Mouse (Mus musculus) stomach, postnatal 0 days (tissue): ENCODE data around the gene Guf1. TPM values are rescaled to one million over a fixed set of nuclear protein-coding genes. Genes with fewer than 3 reads are reported as not detected.

Experiments
- ATAC-seq: fragments of 200-750 bp; cut with Nextera tagmentation; 2 replicates; pipeline ENCODE4 v1.8.0; 2017; ENCODE audit not compliant: low FRiP score, low TSS enrichment
- DNase-seq: peaks from one replicate; pipeline ENCODE4 v3.0.0-alpha.2; 2016; ENCODE audit warnings: low spot score
- H3K27ac ChIP-seq: fragments of 300-500 bp; sonication (generic); replicated peaks from 2 replicates; pipeline ENCODE4 v1.5.1; 2014; ENCODE audit warnings: mild to moderate bottlenecking, control low read depth
- H3K27me3 ChIP-seq: fragments of 300-500 bp; sonication (generic); 2 replicates; pipeline ENCODE4 v1.6.1; 2014; ENCODE audit warnings: low read length; ENCODE audit not compliant: control insufficient read depth, insufficient read depth
- H3K36me3 ChIP-seq: fragments of 300-500 bp; sonication (generic); 2 replicates; pipeline ENCODE4 v1.6.1; 2014; ENCODE audit warnings: low read length, mixed read lengths; ENCODE audit not compliant: control insufficient read depth, insufficient read depth
- H3K4me1 ChIP-seq: fragments of 300-500 bp; sonication (generic); replicated peaks from 2 replicates; pipeline ENCODE4 v1.6.1; 2014; ENCODE audit warnings: antibody characterized with exemption; ENCODE audit not compliant: control insufficient read depth, insufficient read depth
- H3K4me2 ChIP-seq: fragments of 300-500 bp; sonication (generic); replicated peaks from 2 replicates; pipeline ENCODE4 v1.6.1; 2014; ENCODE audit warnings: low read depth, mild to moderate bottlenecking, control low read depth, moderate library complexity
- H3K4me3 ChIP-seq: fragments of 300-500 bp; sonication (generic); 2 replicates; pipeline ENCODE4 v1.5.1; 2014; ENCODE audit warnings: low read depth, low read length, control low read depth
- H3K9ac ChIP-seq: fragments of 300-500 bp; sonication (generic); 2 replicates; pipeline ENCODE4 v1.6.1; 2014; ENCODE audit warnings: mild to moderate bottlenecking, low read length, control low read depth, mixed read lengths
- H3K9me3 ChIP-seq: fragments of 300-500 bp; sonication (generic); 2 replicates; pipeline ENCODE4 v1.6.1; 2016; ENCODE audit warnings: low read length; ENCODE audit not compliant: control insufficient read depth
- CTCF ChIP-seq: IDR thresholded peaks from 2 replicates; pipeline ENCODE4 v1.5.1; 2016; ENCODE audit warnings: antibody characterized with exemption, low read depth, mild to moderate bottlenecking, moderate library complexity
- EP300 ChIP-seq: optimal IDR thresholded peaks from 2 replicates; pipeline ENCODE3; 2016; ENCODE audit warnings: antibody characterized with exemption
- WGBS: fragments of 180-500 bp; shearing (Covaris S2); extraction: QIAGEN DNeasy Blood & Tissue Kit; methylation state at CpG from one replicate; pipeline ENCODE4 v1.1.7; 2014; 5-methylcytosine and 5-hydroxymethylcytosine counted together
- polyA plus RNA-seq: library from polyadenylated mRNA; unstranded; fragments of >200 nt; fragmentation: Nextera tagmentation; extraction: Ambion mirVana; gene quantifications from 2 replicates; pipeline ENCODE4 v1.2.1, GENCODE M21; 2015

The Guf1 gene
- polyA plus RNA-seq, 1 experiment from 2014 or later, result 17.7 TPM

DNA sequence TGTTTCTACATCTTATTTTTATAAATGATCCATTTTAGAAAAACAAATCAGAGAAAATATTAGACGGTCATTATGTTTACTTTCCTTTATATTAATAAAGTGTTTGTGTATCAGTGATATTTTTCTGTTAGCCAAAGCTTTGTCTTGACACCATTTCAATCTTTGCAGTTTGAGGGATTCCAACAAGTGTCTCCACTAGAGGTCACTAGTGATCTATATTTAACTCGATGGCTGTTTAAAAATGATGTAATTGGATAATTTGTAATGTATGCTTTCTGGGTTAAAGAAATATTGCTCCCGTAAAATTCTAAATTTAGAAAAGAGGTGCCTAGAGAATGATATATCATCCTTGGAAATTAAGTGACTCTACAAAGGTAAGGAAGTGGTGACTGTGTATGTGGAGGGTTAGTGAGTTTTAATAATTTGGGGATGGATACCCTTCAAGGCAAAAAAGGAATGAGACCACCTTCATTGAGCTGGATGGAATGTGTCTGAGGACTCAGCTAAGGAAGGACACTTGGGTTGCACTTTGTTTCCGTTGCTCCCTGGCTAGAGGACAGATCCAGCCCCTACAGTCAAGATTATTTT, 56.6 kb downstream of the Guf1 start:
- Histone ChIP-seq H3K27me3 (no peaks in the 10 kb centered on the region), H3K27ac (no peak overlapping the region), H3K4me1 (no peaks in the 10 kb centered on the region), H3K9ac (no peak overlapping the region), H3K4me2 (no peak overlapping the region), H3K9me3 (no peaks in the 10 kb centered on the region), H3K36me3 (no peaks in the 10 kb centered on the region), H3K4me3 (no peak overlapping the region)
- no peak for DNase-seq
- WGBS, result 12% methylated on average over 4 of the region's 4 CpGs
- ATAC-seq, result no peak
- TF ChIP-seq EP300, result no peak
- TF ChIP-seq CTCF, result peak; percentile 74

DNA sequence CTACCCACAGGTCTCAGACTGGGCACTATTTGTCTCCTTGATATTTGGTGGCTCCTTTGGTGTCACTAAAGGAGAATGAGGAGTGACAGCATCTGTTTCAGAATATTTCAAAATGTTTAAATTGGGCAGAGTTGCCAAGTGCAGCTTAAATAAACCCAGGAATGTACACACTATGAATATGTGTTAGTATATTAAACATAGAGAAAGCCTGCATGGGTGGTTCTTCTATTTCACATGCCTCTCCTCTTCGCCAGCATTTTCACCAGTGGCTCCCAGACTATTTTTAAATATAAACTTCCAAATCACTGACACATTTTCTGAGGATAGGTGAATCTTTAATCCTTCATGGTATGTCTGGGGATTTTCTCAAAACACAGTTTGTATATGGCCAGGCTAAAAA, 64.2 kb downstream of the Guf1 start:
- H3K27me3 ChIP-seq, result no peaks in the 10 kb centered on the region
- H3K9me3 ChIP-seq, result no peaks in the 10 kb centered on the region
- TF ChIP-seq EP300 (no peak), CTCF (no peak)
- 7% methylated on average over 1 of the region's 1 CpGs for WGBS
- no peak overlapping the region for H3K4me3 ChIP-seq
- H3K4me1 ChIP-seq, result no peaks in the 10 kb centered on the region
- ATAC-seq (no peak), DNase-seq (no peak)
- no peak overlapping the region for H3K4me2 ChIP-seq
- H3K36me3 ChIP-seq, result no peaks in the 10 kb centered on the region
- no peak overlapping the region for H3K9ac ChIP-seq
- H3K27ac ChIP-seq, result no peak overlapping the region

Other genes starting within 250 kb of the Guf1 start
- gene Kctd8, start 215.2 kb upstream of the Guf1 start, polyA plus RNA-seq, result 1.7 and 2.0 TPM in 2 replicates
- gene Yipf7, start 14.3 kb upstream of the Guf1 start, polyA plus RNA-seq, result 0.07 TPM in 1 of 2 replicates, not detected in the other
- 50.0 and 50.9 TPM in 2 replicates for gene Gnpda2, start 35.4 kb downstream of the Guf1 start, polyA plus RNA-seq